Mouse (Mus musculus): ENCODE data around the gene Olfr1022. TPM values are rescaled to one million over a fixed set of nuclear protein-coding genes. Genes with fewer than 3 reads are reported as not detected.

Gene Olfr1022
- polyA plus RNA-seq, 1 experiment from 2014 or later, result not detected

Other genes starting within 250 kb of the Olfr1022 start
- not detected in 2 replicates for gene Olfr1002, start 217.9 kb upstream of the Olfr1022 start, polyA plus RNA-seq (2014; fragmentation: Nextera tagmentation; extraction: Ambion mirVana)
- gene Olfr154, start 204.1 kb upstream of the Olfr1022 start, polyA plus RNA-seq (2014; fragmentation: Nextera tagmentation; extraction: Ambion mirVana), result not detected in 2 replicates
- not detected in 2 replicates for gene Olfr1006, start 189.8 kb upstream of the Olfr1022 start, polyA plus RNA-seq (2014; fragmentation: Nextera tagmentation; extraction: Ambion mirVana)
- gene Olfr1008, start 179.2 kb upstream of the Olfr1022 start, polyA plus RNA-seq (2014; fragmentation: Nextera tagmentation; extraction: Ambion mirVana), result not detected in 2 replicates
- gene Olfr1009, start 153.2 kb upstream of the Olfr1022 start, polyA plus RNA-seq (2014; fragmentation: Nextera tagmentation; extraction: Ambion mirVana), result not detected in 2 replicates
- not detected in 2 replicates for gene Olfr1012, start 105.8 kb upstream of the Olfr1022 start, polyA plus RNA-seq (2014; fragmentation: Nextera tagmentation; extraction: Ambion mirVana)
- gene Olfr1013, start 101.5 kb upstream of the Olfr1022 start, polyA plus RNA-seq (2014; fragmentation: Nextera tagmentation; extraction: Ambion mirVana), result not detected in 2 replicates
- not detected in 2 replicates for gene Olfr1014, start 95.9 kb upstream of the Olfr1022 start, polyA plus RNA-seq (2014; fragmentation: Nextera tagmentation; extraction: Ambion mirVana)
- not detected in 2 replicates for gene Olfr1015, start 86.6 kb upstream of the Olfr1022 start, polyA plus RNA-seq (2014; fragmentation: Nextera tagmentation; extraction: Ambion mirVana)
- gene Olfr1016, start 66.0 kb upstream of the Olfr1022 start, polyA plus RNA-seq (2014; fragmentation: Nextera tagmentation; extraction: Ambion mirVana), result not detected in 2 replicates
- not detected in 2 replicates for gene Olfr1018, start 50.1 kb upstream of the Olfr1022 start, polyA plus RNA-seq (2014; fragmentation: Nextera tagmentation; extraction: Ambion mirVana)
- gene Olfr1019, start 23.1 kb upstream of the Olfr1022 start, polyA plus RNA-seq (2014; fragmentation: Nextera tagmentation; extraction: Ambion mirVana), result not detected in 2 replicates
- gene Olfr1020, start 21.6 kb upstream of the Olfr1022 start, polyA plus RNA-seq (2014; fragmentation: Nextera tagmentation; extraction: Ambion mirVana), result not detected in 2 replicates
- gene Olfr1023, start 17.0 kb downstream of the Olfr1022 start, polyA plus RNA-seq (2014; fragmentation: Nextera tagmentation; extraction: Ambion mirVana), result not detected in 2 replicates
- gene Olfr1024, start 36.5 kb downstream of the Olfr1022 start, polyA plus RNA-seq (2014; fragmentation: Nextera tagmentation; extraction: Ambion mirVana), result not detected in 2 replicates
- not detected in 2 replicates for gene Olfr1025-ps1, start 46.6 kb downstream of the Olfr1022 start, polyA plus RNA-seq (2014; fragmentation: Nextera tagmentation; extraction: Ambion mirVana)
- gene Olfr1026, start 53.0 kb downstream of the Olfr1022 start, polyA plus RNA-seq (2014; fragmentation: Nextera tagmentation; extraction: Ambion mirVana), result not detected in 2 replicates
- gene Olfr1028, start 81.8 kb downstream of the Olfr1022 start, polyA plus RNA-seq (2014; fragmentation: Nextera tagmentation; extraction: Ambion mirVana), result not detected in 2 replicates
- gene Olfr1029, start 105.3 kb downstream of the Olfr1022 start, polyA plus RNA-seq (2014; fragmentation: Nextera tagmentation; extraction: Ambion mirVana), result not detected in 2 replicates
- not detected in 2 replicates for gene Olfr1030, start 110.7 kb downstream of the Olfr1022 start, polyA plus RNA-seq (2014; fragmentation: Nextera tagmentation; extraction: Ambion mirVana)
- gene Olfr1031, start 121.7 kb downstream of the Olfr1022 start, polyA plus RNA-seq (2014; fragmentation: Nextera tagmentation; extraction: Ambion mirVana), result not detected in 2 replicates
- gene Olfr1032, start 136.9 kb downstream of the Olfr1022 start, polyA plus RNA-seq (2014; fragmentation: Nextera tagmentation; extraction: Ambion mirVana), result not detected in 2 replicates
- gene Olfr1033, start 152.0 kb downstream of the Olfr1022 start, polyA plus RNA-seq (2014; fragmentation: Nextera tagmentation; extraction: Ambion mirVana), result 2.7 and 3.9 TPM in 2 replicates
- 0.08 and 0.12 TPM in 2 replicates for gene Olfr1034, start 177.3 kb downstream of the Olfr1022 start, polyA plus RNA-seq (2014; fragmentation: Nextera tagmentation; extraction: Ambion mirVana)
- not detected in 2 replicates for gene Olfr1036, start 205.4 kb downstream of the Olfr1022 start, polyA plus RNA-seq (2014; fragmentation: Nextera tagmentation; extraction: Ambion mirVana)
- not detected in 2 replicates for gene Olfr1037, start 218.8 kb downstream of the Olfr1022 start, polyA plus RNA-seq (2014; fragmentation: Nextera tagmentation; extraction: Ambion mirVana)